Mouse (Mus musculus): ENCODE data around the gene Cfap65. TPM values are rescaled to one million over a fixed set of nuclear protein-coding genes. Genes with fewer than 3 reads are reported as not detected.

Cfap65 gene
- polyA plus RNA-seq, 1 experiment from 2014 or later: 0.27 TPM

DNA sequence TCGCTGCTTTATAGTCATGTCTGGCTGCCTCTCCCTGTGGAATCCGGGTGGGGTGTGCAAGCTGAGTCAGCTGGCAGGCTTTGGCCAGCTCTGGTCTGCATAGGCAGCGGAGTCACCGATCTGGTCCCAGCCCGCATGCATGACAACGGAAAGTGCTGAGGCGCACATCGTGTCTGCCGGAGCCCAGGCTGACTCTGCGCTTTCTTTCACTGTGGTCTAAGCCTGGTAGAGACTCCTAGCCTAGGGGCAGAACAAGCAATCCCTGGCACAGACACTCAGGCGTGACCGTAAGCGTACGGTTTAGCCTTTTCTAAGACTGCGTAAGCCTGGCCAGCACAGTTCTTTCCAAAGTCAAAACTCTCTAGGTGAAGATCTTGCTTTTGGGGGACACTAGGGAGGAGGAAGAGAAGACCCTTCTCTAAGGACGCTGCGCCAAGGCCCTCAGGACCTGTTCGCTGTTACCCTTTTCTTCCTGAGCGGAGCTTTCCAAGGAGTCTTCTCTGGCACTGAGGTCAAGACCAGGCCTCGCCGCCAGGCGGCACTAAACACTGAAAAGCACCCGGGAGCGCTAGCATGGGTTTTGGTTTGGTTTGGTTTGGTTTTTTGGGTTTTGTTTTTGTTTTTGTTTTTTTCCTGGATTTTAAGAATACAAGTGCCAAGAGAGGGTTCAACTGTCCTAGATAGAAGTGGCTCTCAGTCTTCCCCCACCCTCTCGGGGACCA, 42.1 kb downstream of the Cfap65 start, which contains the start of gene Cryba2:
Gene Cryba2 (minus strand): TSS at position 10 of the 722 bp plus-strand sequence.
- peaks cover 82% of the 10 kb centered on the region for H3K27me3 ChIP-seq (replicated peaks; ENCODE audit: control insufficient read depth, insufficient read depth, low read length)
- H3K9me3 ChIP-seq (ENCODE audit: control insufficient read depth, low read length): no peaks in the 10 kb centered on the region
- H3K4me3 ChIP-seq (ENCODE audit: low read depth, low read length): 0 out of 2 replicates have a peak within 1 kb of the TSS, but pooled peaks have one; percentile 2
- peak within 1 kb of the TSS; percentile 18; the same call in 1 of the 2 replicates for H3K4me2 ChIP-seq (ENCODE audit: low read length)
- no peak within 1 kb of the TSS for H3K9ac ChIP-seq (ENCODE audit: low read length)
- 0 out of 2 replicates have a peak, but pooled peaks have one; percentile 26 for ATAC-seq (replicated peaks; ENCODE audit: low FRiP score, low TSS enrichment, low read depth)
- WGBS: 5% methylated on average over 25 of the region's 25 CpGs
- H3K27ac ChIP-seq (ENCODE audit: low read depth): no peak within 1 kb of the TSS
- peak; percentile 83 for DNase-seq (ENCODE audit: low spot score)
- H3K4me1 ChIP-seq (replicated peaks; ENCODE audit: control insufficient read depth, insufficient read depth, low read length): peaks cover 6% of the 10 kb centered on the region; the same call in 1 of the 2 replicates
- H3K36me3 ChIP-seq (ENCODE audit: control insufficient read depth, insufficient read depth, low read length): no peaks in the 10 kb centered on the region

DNA sequence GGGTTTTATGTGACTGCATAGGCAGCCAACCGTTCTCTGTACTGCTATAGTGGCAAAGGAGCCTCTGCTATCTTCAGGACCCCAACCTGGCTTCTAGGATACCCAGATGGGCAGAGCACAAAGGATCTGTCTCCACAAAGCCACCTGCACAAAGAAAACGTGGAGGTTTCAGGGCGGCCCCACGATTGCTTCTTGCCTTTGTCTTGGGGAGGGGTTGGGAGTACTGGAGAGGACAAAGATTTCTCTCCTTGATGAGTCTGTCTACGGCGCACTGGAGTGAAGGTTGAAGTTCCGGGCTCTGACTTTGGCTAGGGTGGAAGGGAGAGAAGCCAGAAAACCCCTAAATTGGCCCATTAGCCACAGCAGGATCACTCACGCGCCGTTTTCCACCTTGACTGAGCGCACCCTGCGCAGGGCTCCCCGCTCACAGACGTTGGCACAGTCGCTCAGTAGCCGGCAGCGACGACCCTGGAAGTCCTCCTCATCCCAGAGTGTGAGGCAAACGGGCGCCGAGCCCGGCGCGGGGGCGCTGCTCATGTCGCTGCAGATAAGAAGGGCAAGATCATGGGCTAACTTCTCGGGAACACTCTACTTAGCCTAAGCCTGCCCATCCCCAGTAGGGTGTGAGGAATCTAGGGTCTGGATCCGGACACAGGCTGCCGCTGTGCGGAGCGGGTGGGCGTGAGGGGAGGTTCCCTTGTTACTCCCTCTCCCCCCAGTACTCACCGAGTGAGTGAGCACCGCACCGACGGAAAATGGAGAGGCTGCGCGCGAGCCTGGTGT, 42.9 kb downstream of the Cfap65 start:
- ATAC-seq (replicated peaks; ENCODE audit: low FRiP score, low TSS enrichment, low read depth): 0 out of 2 replicates have a peak, but pooled peaks have one; percentile 5
- Histone ChIP-seq H3K27me3 (replicated peaks; ENCODE audit: control insufficient read depth, insufficient read depth, low read length) (peaks cover 88% of the 10 kb centered on the region), H3K4me1 (replicated peaks; ENCODE audit: control insufficient read depth, insufficient read depth, low read length) (no peaks in the 10 kb centered on the region), H3K27ac (ENCODE audit: low read depth) (no peak overlapping the region), H3K9me3 (ENCODE audit: control insufficient read depth, low read length) (no peaks in the 10 kb centered on the region), H3K9ac (ENCODE audit: low read length) (no peak overlapping the region), H3K4me3 (ENCODE audit: low read depth, low read length) (0 out of 2 replicates have a peak overlapping the region, but pooled peaks have one; percentile 2), H3K4me2 (ENCODE audit: low read length) (peak overlapping the region; percentile 18; the same call in 1 of the 2 replicates), H3K36me3 (ENCODE audit: control insufficient read depth, insufficient read depth, low read length) (no peaks in the 10 kb centered on the region)
- WGBS: 2% methylated on average over 39 of the region's 39 CpGs
- no peak for DNase-seq (ENCODE audit: low spot score)

DNA sequence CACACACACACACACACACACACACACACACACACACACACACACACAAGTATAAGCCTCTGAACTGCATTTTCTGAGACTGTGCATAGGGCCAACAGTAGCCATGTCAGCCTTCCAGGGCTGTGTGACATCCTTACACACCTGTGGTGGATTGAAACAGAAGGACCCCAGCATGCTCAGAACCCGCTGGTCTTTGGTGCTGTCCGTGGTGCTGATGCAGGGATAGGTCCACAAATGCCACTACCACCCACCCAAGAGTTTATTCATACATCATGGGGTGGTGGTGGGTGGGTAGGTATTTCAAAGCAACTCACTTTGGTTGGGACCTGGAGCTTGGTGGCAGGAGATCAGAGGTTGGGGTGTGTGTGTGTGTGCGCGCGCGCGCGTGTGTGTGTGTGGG, 43.9 kb downstream of the Cfap65 start:
- DNase-seq (ENCODE audit: low spot score) (peak; percentile 80), ATAC-seq (replicated peaks; ENCODE audit: low FRiP score, low TSS enrichment, low read depth) (no peak)
- no peak overlapping the region for H3K27ac ChIP-seq (ENCODE audit: low read depth)
- no peaks in the 10 kb centered on the region for H3K9me3 ChIP-seq (ENCODE audit: control insufficient read depth, low read length)
- peaks cover 89% of the 10 kb centered on the region for H3K27me3 ChIP-seq (replicated peaks; ENCODE audit: control insufficient read depth, insufficient read depth, low read length)
- no peak overlapping the region for H3K9ac ChIP-seq (ENCODE audit: low read length)
- WGBS: 0% methylated on average over 8 of the region's 8 CpGs
- no peak overlapping the region for H3K4me2 ChIP-seq (ENCODE audit: low read length)
- no peak overlapping the region for H3K4me3 ChIP-seq (ENCODE audit: low read depth, low read length)
- no peaks in the 10 kb centered on the region for H3K36me3 ChIP-seq (ENCODE audit: control insufficient read depth, insufficient read depth, low read length)
- no peaks in the 10 kb centered on the region for H3K4me1 ChIP-seq (replicated peaks; ENCODE audit: control insufficient read depth, insufficient read depth, low read length)

DNA sequence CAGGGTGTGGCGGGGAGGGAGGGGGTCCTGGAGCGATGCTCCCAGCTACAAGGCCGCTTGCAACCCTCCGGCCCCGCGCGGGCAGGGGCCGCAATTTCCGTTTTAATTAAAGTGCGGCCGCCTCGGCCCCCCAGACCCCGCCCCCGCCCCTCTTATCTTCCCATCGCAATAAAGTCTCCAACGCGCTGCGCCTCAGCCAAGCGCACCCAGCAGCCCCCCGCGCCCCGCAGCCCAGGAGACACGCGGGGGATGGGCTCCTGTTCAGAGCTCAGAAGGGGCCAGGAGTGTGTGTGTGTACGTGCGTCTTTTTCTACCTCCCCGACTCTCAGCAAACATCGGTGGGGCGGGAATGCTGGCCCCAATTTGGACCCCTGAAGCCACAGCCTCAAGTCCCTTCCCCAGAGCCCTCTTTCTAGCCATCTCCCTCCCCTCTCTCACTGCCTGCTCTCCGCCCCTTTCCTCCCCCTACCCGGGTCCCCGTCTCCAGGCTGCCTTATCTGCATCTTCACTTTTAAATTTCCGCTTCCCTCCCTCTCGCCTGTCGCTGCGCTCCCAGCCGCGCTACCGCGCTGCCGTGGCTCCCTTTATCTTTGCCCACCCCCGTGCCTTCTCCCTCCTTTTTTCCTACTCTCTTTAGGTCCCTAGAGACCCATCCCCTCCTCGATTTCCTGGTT, 49.9 kb downstream of the Cfap65 start, which contains the start of gene Fev:
Gene Fev (minus strand): TSS at position 51 of the 674 bp plus-strand sequence.
- ATAC-seq (replicated peaks; ENCODE audit: low FRiP score, low TSS enrichment, low read depth): no peak
- Histone ChIP-seq H3K27me3 (replicated peaks; ENCODE audit: control insufficient read depth, insufficient read depth, low read length) (peaks cover 95% of the 10 kb centered on the region), H3K27ac (ENCODE audit: low read depth) (no peak within 1 kb of the TSS), H3K4me1 (replicated peaks; ENCODE audit: control insufficient read depth, insufficient read depth, low read length) (peaks cover 12% of the 10 kb centered on the region; the same call in 1 of the 2 replicates), H3K4me3 (ENCODE audit: low read depth, low read length) (peak within 1 kb of the TSS; percentile 16), H3K9ac (ENCODE audit: low read length) (no peak within 1 kb of the TSS), H3K36me3 (ENCODE audit: control insufficient read depth, insufficient read depth, low read length) (no peaks in the 10 kb centered on the region), H3K4me2 (ENCODE audit: low read length) (peak within 1 kb of the TSS; percentile 44), H3K9me3 (ENCODE audit: control insufficient read depth, low read length) (no peaks in the 10 kb centered on the region)
- 0% methylated on average over 37 of the region's 43 CpGs for WGBS
- DNase-seq (ENCODE audit: low spot score): no peak

DNA sequence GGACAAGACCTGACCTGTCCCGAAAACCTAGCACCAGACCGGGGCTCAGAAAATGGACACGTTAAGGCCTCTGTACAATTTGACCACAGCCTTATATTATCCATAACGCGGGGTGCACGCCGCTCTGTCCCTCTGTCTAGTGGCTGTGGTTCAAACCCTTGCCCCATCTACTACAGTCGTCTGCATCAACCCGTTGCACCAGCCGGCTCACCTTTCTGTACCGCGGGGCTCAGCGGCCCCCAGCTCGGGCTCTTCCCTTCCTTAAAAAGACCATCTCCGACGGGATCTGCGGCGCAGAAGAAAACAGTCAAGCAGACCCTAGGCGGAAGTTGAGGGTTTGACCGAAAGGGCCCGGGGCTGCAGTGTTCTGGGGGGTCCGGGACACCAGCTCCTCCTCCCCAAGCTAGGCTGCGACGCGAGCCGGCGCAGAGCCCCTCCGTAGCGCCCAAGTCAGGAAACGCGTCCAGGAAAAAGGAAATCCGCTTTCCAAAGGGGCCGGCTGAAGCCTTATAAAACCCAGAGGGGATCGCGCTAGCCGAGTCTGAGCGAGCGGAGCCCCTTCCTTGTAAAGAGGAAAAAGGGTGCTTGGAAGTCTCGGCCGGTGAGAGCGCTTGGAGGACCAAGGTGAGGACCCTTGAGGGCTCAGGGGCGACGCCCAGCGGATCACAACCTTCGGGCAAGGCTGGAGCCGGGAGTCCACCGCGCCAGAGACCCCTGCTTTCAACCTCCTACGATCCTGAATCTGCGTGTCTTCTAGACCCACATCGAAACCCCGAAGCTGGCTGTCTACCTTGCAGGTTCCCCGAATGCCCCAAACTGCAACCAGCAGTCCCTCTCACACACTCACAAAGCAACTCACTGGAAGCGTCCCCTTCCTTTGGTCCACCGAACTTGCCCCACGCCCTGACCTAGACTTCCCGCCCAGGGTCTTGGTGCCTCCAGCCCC, 50.9 kb downstream of the Cfap65 start:
- Histone ChIP-seq H3K4me1 (replicated peaks; ENCODE audit: control insufficient read depth, insufficient read depth, low read length) (peaks cover 12% of the 10 kb centered on the region; the same call in 1 of the 2 replicates), H3K4me2 (ENCODE audit: low read length) (peak overlapping the region; percentile 44), H3K4me3 (ENCODE audit: low read depth, low read length) (peak overlapping the region; percentile 16), H3K9ac (ENCODE audit: low read length) (no peak overlapping the region), H3K36me3 (ENCODE audit: control insufficient read depth, insufficient read depth, low read length) (no peaks in the 10 kb centered on the region), H3K27ac (ENCODE audit: low read depth) (no peak overlapping the region), H3K27me3 (replicated peaks; ENCODE audit: control insufficient read depth, insufficient read depth, low read length) (peaks cover 88% of the 10 kb centered on the region), H3K9me3 (ENCODE audit: control insufficient read depth, low read length) (no peaks in the 10 kb centered on the region)
- WGBS: 1% methylated on average over 57 of the region's 57 CpGs
- DNase-seq (ENCODE audit: low spot score) (peak; percentile 67), ATAC-seq (replicated peaks; ENCODE audit: low FRiP score, low TSS enrichment, low read depth) (no peak)

DNA sequence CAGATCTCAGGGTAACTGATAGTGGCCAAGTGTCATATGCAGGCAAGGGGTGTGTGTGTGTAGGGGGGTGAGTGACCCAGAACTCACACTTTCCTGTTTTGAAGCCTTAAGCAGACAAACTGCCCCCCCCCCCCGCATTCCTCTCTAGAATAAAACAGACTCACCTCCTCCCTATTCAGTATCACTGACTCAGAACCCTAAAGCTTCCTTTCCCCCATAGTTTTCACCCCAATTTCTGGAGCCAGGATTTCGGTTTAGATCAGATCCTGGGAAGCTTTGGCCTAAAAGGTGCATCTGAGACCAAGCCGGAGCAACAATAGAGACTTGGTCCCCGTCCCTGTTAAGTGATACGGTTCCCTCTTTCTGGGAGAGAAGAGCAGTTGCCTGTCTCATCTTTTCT, 52.0 kb downstream of the Cfap65 start:
- no peak overlapping the region for H3K9ac ChIP-seq (ENCODE audit: low read length)
- no peak overlapping the region for H3K27ac ChIP-seq (ENCODE audit: low read depth)
- no peak overlapping the region for H3K4me3 ChIP-seq (ENCODE audit: low read depth, low read length)
- H3K4me1 ChIP-seq (replicated peaks; ENCODE audit: control insufficient read depth, insufficient read depth, low read length): peaks cover 12% of the 10 kb centered on the region; the same call in 1 of the 2 replicates
- WGBS: 6% methylated on average over 5 of the region's 5 CpGs
- no peaks in the 10 kb centered on the region for H3K36me3 ChIP-seq (ENCODE audit: control insufficient read depth, insufficient read depth, low read length)
- no peaks in the 10 kb centered on the region for H3K9me3 ChIP-seq (ENCODE audit: control insufficient read depth, low read length)
- H3K4me2 ChIP-seq (ENCODE audit: low read length): no peak overlapping the region
- peaks cover 89% of the 10 kb centered on the region for H3K27me3 ChIP-seq (replicated peaks; ENCODE audit: control insufficient read depth, insufficient read depth, low read length)
- no peak for ATAC-seq (replicated peaks; ENCODE audit: low FRiP score, low TSS enrichment, low read depth)
- no peak for DNase-seq (ENCODE audit: low spot score)

DNA sequence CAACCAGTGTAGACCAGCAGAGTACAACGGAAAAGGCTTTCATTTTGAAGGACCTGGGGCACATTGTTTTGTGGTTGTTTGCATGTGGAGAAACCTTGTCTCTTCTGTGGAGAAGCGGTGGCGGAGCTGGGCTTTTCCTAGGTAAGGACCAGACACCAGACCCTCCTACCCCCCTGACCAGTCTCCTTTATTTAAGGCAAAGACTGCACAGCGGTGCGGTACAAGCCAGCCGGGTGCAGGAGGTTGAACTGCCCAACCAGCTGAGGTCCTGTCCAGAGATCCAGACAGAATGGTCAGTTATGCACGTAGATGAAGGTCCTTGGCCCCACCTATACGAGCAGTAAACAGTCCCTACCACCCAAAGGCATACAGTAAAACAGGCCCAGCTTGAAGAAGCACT, 52.6 kb downstream of the Cfap65 start:
- no peak overlapping the region for H3K27ac ChIP-seq (ENCODE audit: low read depth)
- no peaks in the 10 kb centered on the region for H3K36me3 ChIP-seq (ENCODE audit: control insufficient read depth, insufficient read depth, low read length)
- 4% methylated on average over 8 of the region's 8 CpGs for WGBS
- H3K9ac ChIP-seq (ENCODE audit: low read length): no peak overlapping the region
- DNase-seq (ENCODE audit: low spot score): no peak
- no peaks in the 10 kb centered on the region for H3K9me3 ChIP-seq (ENCODE audit: control insufficient read depth, low read length)
- H3K4me1 ChIP-seq (replicated peaks; ENCODE audit: control insufficient read depth, insufficient read depth, low read length): peaks cover 12% of the 10 kb centered on the region; the same call in 1 of the 2 replicates
- H3K4me3 ChIP-seq (ENCODE audit: low read depth, low read length): peak overlapping the region; percentile 25; the same call in 1 of the 2 replicates
- peak overlapping the region; percentile 46; the same call in 1 of the 2 replicates for H3K4me2 ChIP-seq (ENCODE audit: low read length)
- peaks cover 84% of the 10 kb centered on the region for H3K27me3 ChIP-seq (replicated peaks; ENCODE audit: control insufficient read depth, insufficient read depth, low read length)
- ATAC-seq (replicated peaks; ENCODE audit: low FRiP score, low TSS enrichment, low read depth): no peak

All from intestine, embryonic 14.5 days (tissue).